Mouse (Mus musculus) layer of hippocampus, postnatal 10 days (tissue): ENCODE data around the gene Polr2f. TPM values are rescaled to one million over a fixed set of nuclear protein-coding genes. Genes with fewer than 3 reads are reported as not detected.

Experiments
- DNase-seq, 2 experiments: peaks; one replicate each; pipeline ENCODE4 v3.0.0; 2021; ENCODE audit warnings: low spot score in 2 of 2
- long read RNA-seq: library from polyadenylated mRNA; stranded (forward); transcript quantifications from one replicate; pipeline ENCODE4 v2.0.0, GENCODE M21; 2023
- total RNA-seq, 2 experiments: library from RNA; stranded (reverse); gene quantifications; 2 replicates each; pipeline ENCODE4 v1.2.3; 2021

Polr2f gene
- total RNA-seq, result 100 to 1,000 TPM; 120 to 138 TPM
- long read RNA-seq, transcript Polr2f-205 (5 exons, 885 nt), result major isoform, 59 of 61 reads
- long read RNA-seq, partial matches to known transcripts, result 0 of 61 reads
- long read RNA-seq, other reads (novel, unspliced or antisense), result 0 of 61 reads

- DNase-seq, result peak; percentile 94 to 96
These were observed at the start of gene Polr2f, which contains the start of gene 1700088E04Rik for GRCm38 (mm10) chr15:79140866-79141565. Polr2f (plus strand) TSS chr15:79141009. 1700088E04Rik (minus strand) TSS chr15:79141253.

- no peak for DNase-seq
These were observed 48.5 kb upstream of the Polr2f start for GRCm38 (mm10) chr15:79092284-79092683.

GRCm38 (mm10) chr15:79093083-79093839 is 47.5 kb upstream of the Polr2f start:
- peak; percentile 53 to 58 for DNase-seq

- DNase-seq, result no peak
These were observed 45.3 kb upstream of the Polr2f start for GRCm38 (mm10) chr15:79095483-79095882.

- DNase-seq, result no peak
These were observed 44.3 kb upstream of the Polr2f start for GRCm38 (mm10) chr15:79096556-79096955.

- no peak for DNase-seq
These were observed 43.7 kb upstream of the Polr2f start for GRCm38 (mm10) chr15:79097135-79097534.

GRCm38 (mm10) chr15:79097611-79098025 is 43.2 kb upstream of the Polr2f start:
- peak; percentile 51 to 65 for DNase-seq

GRCm38 (mm10) chr15:79098220-79098619 is 42.6 kb upstream of the Polr2f start:
- no peak for DNase-seq

GRCm38 (mm10) chr15:79098868-79099267 is 41.9 kb upstream of the Polr2f start:
- no peak for DNase-seq

GRCm38 (mm10) chr15:79099456-79099855 is 41.4 kb upstream of the Polr2f start:
- DNase-seq, result no peak

GRCm38 (mm10) chr15:79100391-79100790 is 40.4 kb upstream of the Polr2f start:
- no peak for DNase-seq

GRCm38 (mm10) chr15:79101531-79101930 is 39.3 kb upstream of the Polr2f start:
- DNase-seq, result no peak

- DNase-seq, result peak in 1 of 2 experiments; percentile 9
These were observed 37.5 kb upstream of the Polr2f start for GRCm38 (mm10) chr15:79103264-79103663.

- DNase-seq, result no peak
These were observed 35.0 kb upstream of the Polr2f start for GRCm38 (mm10) chr15:79105804-79106203.

- DNase-seq, result no peak
These were observed 32.8 kb upstream of the Polr2f start for GRCm38 (mm10) chr15:79107966-79108365.

- DNase-seq, result peak; percentile 47 to 65
These were observed 32.1 kb upstream of the Polr2f start, which contains the start of gene Micall1 for GRCm38 (mm10) chr15:79108421-79109320. Micall1 (plus strand) TSS chr15:79108898.

GRCm38 (mm10) chr15:79109321-79109934 is 31.4 kb upstream of the Polr2f start:
- peak; percentile 47 to 61 for DNase-seq

GRCm38 (mm10) chr15:79110031-79110430 is 30.8 kb upstream of the Polr2f start:
- DNase-seq, result no peak

- DNase-seq, result no peak
These were observed 30.3 kb upstream of the Polr2f start for GRCm38 (mm10) chr15:79110528-79110927.

- DNase-seq, result no peak
These were observed 29.0 kb upstream of the Polr2f start for GRCm38 (mm10) chr15:79111774-79112173.
